Mouse (Mus musculus): ENCODE data around the gene Vgf. TPM values are rescaled to one million over a fixed set of nuclear protein-coding genes. Genes with fewer than 3 reads are reported as not detected.

Vgf gene
- total RNA-seq (2015) (not detected in 2 replicates), total RNA-seq (2017) (not detected in 2 replicates)

DNA sequence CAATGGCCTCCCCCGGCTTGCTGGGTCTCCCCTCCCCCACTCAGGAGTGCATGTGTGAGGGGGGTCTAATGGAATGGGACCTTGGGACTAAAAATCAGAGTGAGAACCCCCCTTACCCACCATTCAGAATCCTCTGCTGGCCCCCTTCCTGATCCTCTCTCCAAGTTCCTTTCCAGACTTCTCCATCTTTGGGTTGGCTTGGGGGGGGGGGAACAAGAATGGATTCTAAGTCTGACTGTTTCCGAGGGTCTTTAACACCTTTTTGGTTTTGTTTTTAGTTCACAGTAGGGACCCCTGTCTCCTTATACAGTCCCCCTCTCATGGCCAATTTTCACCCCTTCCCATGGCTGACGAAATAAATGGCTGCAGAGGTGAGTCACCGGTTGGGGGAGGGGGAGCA lies at the start of gene Vgf:
Vgf (plus strand) TSS at position 301 of the 400 bp plus-strand sequence.
- ATAC-seq (ENCODE audit: poor library complexity, severe bottlenecking), result no peak

DNA sequence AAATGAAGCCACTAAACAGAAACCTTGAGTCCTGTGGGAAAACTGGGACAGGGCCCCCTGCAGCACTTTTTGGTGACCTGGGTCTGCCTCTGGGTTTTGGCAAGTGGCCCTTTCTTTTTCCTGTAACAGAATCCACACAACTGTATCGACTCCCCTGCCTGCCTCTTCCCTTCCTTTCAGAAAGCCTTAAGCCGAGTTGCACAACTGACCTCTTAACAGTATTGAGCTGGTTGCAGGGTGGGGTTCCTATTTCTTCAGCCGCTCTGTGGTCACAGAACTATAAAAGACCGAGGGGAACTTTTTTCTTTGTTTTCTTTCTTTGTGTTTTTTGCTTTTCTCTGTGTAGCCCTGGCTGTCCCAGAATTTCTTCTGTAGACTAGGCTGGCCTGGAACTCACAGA lies 48.4 kb upstream of the Vgf start:
- peak; percentile 78 for ATAC-seq (ENCODE audit: poor library complexity, severe bottlenecking)

DNA sequence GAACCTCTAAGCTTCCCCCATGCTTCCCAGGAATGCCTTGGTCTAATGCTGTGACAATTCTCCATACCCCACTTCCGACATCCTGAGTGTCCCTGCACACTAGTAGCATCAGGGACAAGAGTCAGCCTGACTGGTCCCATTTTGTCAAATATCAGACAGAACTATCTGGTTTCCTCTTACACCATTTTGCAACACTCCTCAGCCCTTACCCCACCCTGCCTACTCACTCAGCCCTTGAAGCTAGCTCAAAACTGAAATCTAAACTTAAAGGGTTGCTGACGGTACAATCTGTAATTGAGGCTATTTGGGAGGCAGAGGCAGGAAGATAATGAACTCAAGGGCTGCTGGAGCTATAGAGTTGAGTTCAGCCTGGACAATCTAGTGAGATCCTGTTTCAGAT lies 46.4 kb upstream of the Vgf start:
- ATAC-seq (ENCODE audit: poor library complexity, severe bottlenecking), result peak; percentile 55

DNA sequence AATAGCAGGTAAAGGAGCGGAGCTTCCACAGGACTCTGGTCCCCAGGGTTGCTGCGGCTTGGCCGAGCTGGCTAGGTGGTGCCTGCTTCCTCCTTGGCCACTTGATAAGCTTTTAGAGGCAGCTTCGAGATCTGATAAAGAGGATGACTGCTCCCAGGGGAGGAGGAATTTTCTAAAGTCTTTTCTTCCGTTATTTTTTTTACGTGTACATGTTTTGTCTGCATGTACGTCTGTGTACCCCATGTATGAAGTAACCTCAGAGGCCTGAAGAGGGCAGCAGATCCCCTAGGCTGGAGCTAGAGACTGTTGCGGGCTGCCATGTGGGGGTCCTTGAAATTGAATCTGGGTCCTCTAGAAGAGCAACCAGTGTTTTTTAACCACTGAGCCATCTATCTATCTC lies 45.2 kb upstream of the Vgf start:
- ATAC-seq (ENCODE audit: poor library complexity, severe bottlenecking), result no peak

- ATAC-seq (ENCODE audit: poor library complexity, severe bottlenecking), result no peak
Measured at GRCm38 (mm10) chr5:136982338-136982930, 43.8 kb upstream of the Vgf start.

- ATAC-seq (ENCODE audit: poor library complexity, severe bottlenecking), result no peak
Measured at GRCm38 (mm10) chr5:136984828-136985227, 41.4 kb upstream of the Vgf start.

- ATAC-seq (ENCODE audit: poor library complexity, severe bottlenecking), result peak; percentile 86
Measured at GRCm38 (mm10) chr5:136986695-136987137, 39.5 kb upstream of the Vgf start, which contains the start of gene Plod3. Gene Plod3, plus strand, starts transcription at chr5:136987019.

GRCm38 (mm10) chr5:136987138-136987933 lies 38.9 kb upstream of the Vgf start:
- ATAC-seq (ENCODE audit: poor library complexity, severe bottlenecking), result peak; percentile 60

- no peak; the same call in 1 of the 2 replicates for ATAC-seq (ENCODE audit: poor library complexity, severe bottlenecking)
Measured at GRCm38 (mm10) chr5:136987934-136988271, 38.3 kb upstream of the Vgf start, which contains the start of gene Znhit1. Gene Znhit1, minus strand, starts transcription at chr5:136988021.

- ATAC-seq (ENCODE audit: poor library complexity, severe bottlenecking), result 0 out of 2 replicates have a peak, but pooled peaks have one; percentile 7
Measured at GRCm38 (mm10) chr5:136988420-136988819, 37.8 kb upstream of the Vgf start.

GRCm38 (mm10) chr5:136989801-136990200 lies 36.4 kb upstream of the Vgf start:
- ATAC-seq (ENCODE audit: poor library complexity, severe bottlenecking), result no peak

DNA sequence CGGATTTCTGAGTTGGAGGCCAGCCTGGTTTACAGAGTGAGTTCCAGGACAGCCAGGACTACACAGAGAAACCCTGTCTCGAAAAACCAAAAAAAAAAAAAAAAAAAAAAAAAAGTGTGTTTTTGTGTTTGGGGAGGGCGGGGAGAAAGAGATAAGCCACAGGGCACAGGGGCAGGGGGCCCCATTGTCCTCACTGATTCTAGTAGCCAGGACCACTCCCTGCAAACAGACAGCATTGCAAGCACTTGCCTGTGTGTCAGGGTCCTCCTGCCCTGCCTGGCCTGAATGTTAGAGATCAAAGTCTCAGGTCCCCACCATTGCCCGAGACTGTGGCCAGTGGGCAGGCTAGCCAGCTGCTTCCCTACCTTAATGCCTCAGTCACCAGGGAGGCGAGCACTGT lies 26.7 kb upstream of the Vgf start:
- ATAC-seq (ENCODE audit: poor library complexity, severe bottlenecking), result no peak

DNA sequence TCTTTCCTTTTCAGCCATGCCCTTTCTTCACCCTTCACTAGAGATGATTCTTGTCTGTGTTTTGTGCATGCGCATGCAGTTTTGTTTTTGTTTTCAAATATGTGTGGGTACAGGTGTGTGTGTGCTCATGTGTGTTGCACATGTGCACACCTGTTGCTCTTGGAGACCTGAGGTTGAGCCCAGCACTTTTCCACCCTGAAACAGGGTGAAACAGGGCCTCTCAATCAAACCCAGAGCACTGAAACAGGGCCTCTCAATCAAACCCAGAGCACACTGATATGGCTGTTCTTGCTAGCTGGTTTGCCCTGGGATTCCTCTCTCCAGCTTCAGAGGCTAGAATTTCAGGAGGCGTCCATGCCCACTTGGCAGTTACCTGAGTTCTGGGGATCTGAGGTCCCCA lies 25.6 kb upstream of the Vgf start:
- no peak for ATAC-seq (ENCODE audit: poor library complexity, severe bottlenecking)

DNA sequence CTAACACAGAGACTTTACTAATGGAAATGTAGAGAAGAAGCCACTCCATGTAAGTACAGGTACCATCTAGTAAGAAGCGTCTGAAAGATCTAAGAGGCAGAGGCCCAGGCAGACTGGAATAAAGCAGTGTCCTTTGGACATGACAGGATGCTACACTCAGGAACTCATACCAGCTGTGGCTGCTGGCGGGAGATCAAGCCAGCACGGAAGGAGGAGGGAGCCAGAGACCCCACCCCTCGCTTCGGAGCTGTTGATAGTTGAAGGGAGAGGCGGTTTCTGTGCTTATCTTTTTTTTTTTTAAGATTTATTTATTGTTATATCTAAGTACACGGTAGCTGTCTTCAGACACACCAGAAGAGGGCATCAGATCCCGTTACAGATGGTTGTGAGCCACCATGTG lies 18.9 kb upstream of the Vgf start:
- ATAC-seq (ENCODE audit: poor library complexity, severe bottlenecking), result no peak

DNA sequence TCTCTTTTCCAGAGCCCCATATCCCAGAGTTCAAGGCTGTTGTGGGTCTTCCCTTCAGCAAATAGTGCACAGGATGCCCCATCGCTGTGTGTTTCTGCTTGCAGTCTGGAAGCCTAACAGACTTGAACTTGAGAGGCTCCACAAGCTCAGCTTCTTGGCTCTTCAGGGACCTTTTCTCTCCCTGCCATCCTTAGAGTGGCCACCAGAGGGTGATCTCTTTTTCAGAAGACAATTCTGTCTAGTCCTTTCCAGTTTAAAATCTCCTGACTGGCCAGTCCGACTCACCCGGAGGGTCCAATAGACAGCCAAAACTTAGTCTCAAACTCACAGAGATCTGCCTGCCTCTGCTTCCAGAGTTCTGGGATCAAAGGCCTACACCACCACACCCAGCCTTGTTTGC lies 16.2 kb upstream of the Vgf start:
- 0 out of 2 replicates have a peak, but pooled peaks have one; percentile 40 for ATAC-seq (ENCODE audit: poor library complexity, severe bottlenecking)

DNA sequence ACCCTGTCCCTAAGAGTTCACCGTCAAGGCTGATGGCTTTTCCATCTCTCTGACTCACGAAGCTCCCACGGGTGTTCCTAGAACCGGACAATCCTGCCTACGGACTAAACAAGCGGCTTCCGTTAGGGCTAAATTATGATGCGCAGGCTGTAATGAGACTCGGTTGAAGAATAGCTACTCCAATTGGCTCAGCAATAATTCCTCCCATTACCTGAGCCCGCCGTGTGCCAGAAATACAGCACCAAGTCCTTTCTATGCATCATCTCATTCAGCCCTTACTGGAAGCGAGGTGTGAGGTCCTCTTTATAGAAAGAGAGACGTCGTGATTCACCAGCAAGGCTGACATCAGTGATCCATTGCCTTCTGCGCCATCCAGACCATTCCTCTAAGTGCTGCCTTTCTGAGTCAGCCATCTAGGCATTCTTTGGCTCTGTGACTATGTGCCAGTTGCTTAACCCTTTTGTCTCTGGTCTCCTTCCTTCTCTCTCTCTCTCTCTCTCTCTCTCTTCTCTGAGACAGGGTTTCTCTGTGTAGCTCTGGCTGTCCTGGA lies 13.7 kb upstream of the Vgf start:
- no peak for ATAC-seq (ENCODE audit: poor library complexity, severe bottlenecking)

- no peak for ATAC-seq (ENCODE audit: poor library complexity, severe bottlenecking)
Measured at GRCm38 (mm10) chr5:137015913-137016312, 10.3 kb upstream of the Vgf start.

- no peak for ATAC-seq (ENCODE audit: poor library complexity, severe bottlenecking)
Measured at GRCm38 (mm10) chr5:137024318-137024717, 1.9 kb upstream of the Vgf start.

DNA sequence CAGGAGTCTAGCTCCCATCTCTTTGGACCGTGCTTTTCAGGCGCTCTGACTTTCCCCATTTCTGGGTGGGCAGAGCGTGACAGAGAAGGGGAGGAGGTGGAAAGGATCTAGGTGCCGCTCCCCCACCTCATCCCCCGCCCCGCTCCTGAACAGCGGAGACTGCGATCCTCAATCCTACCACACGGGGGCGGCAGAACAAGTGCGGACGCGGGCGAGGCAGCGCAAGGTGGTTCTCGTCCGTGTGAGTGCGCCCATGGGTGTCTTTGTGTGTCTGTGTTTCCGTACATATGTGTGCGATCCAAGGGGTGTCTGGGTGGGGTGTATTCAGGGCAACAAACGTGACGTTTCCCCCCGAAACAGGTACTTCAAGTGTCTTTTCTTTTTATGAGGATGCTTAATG lies 1.1 kb upstream of the Vgf start:
- ATAC-seq (ENCODE audit: poor library complexity, severe bottlenecking), result peak; percentile 85

- ATAC-seq (ENCODE audit: poor library complexity, severe bottlenecking), result no peak
Measured at GRCm38 (mm10) chr5:137028561-137029272, 2.5 kb downstream of the Vgf start.

- no peak for ATAC-seq (ENCODE audit: poor library complexity, severe bottlenecking)
Measured at GRCm38 (mm10) chr5:137029273-137029585, 3.0 kb downstream of the Vgf start.

All from megakaryocyte, adult 5-6 weeks (primary cell).